Mouse (Mus musculus) lung, postnatal 25 days (tissue): ENCODE data around the gene Eloa.
A peak's percentile ranks its signal among the peaks of the same experiment; 100 is the strongest.
"Not testable (repeated sequence)": the region's sequence is repeated elsewhere in the genome, so short reads cannot be mapped to it uniquely, and the experiment has no call there.

Experiments
- DNase-seq: peaks from one replicate; pipeline ENCODE4 v3.0.0; 2022; ENCODE audit warnings: low spot score

Gene Eloa

DNA sequence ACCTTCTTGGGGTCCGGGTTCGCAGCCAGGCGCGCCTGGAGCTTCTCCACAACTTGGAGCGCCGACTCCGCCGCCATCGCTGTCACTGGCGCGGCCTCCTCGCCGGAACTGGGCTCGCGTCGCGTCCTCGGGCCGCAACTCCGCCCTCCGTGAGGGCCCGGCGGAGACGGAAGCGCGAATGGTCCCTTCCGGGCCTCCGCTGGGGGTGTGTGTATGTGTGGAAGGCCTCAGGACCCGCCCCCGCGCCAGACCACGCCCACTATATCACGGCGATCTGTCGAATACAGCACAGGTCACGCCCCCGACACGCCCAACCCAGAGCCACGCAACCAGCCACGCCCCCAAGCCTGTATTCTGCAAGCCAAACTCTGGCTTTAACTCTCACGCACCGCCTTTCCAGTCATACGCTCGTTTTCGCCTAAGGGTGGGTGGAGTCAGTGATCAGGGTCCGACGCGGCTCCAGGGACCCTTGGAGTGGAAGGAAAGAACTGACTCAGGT, at the start of gene Eloa:
Gene Eloa (minus strand): TSS at position 215 of the 499 bp plus-strand sequence.
- peak; percentile 100 for DNase-seq

DNA sequence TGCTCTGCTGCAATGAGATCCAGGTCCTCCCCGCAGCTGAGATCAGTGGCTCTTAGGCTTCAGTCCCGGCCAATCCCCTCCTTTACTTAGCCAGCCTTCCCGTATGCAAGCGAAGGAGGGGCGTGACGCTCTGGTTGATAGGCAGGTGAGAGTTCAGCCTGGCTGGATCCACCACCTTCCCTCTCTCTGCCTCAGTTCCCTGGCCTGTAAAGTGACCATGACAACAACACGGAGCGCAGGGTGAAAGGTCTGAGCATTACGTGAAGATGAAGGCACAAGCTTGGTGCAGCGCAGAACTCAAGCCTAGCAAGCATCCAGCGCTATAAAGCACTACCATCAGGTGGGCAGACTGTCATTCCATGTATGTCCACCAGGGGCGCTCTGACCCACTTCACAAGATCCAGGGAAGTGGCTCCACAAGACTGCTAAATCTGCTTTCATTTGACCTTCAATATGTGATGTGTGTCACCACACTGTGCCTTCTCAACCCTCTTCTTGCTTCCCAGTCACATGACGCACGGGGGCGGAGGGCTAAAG, 49.7 kb upstream of the Eloa start:
- DNase-seq: peak; percentile 81

DNA sequence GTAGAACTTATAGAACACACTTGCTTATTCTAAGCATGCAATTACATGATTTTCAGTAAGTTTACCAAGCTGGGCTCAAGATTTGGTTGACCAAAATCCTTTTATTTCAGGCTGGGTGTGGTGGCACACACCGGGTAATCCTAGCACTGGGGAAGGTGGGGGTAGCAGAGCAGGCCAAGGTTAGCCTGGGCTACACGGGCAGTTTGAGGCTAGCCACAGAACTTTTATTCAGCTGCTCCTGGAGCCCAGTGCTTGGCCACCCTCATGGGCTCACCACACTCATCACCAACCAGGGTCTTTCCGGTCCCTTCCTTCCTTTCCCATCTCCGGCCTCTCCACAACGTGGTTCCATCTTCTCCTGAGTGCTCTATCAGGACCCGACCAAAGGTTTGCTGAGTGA, 49.0 kb upstream of the Eloa start:
- DNase-seq: no peak

- peak; percentile 86 for DNase-seq
Measured at GRCm38 (mm10) chr4:136069954-136070353, 48.4 kb upstream of the Eloa start.

DNA sequence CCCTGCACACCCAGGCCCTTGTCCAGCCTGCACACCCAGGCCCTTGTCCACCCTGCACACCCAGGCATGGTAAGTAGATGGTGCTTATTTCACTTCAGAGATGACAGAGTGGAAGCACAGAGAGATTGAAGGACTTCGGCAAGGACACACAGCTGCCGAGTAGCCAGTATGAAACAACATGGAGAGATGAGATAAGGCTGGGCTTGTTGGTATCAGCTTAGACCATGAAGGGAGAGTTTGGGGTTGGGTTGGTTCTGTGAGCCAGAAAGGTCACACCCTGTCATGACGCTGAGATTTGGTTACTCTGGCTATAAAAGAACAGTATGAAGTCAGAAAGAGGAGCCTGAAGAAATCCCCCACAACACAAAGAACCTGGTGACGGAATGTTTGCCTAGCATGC, 47.8 kb upstream of the Eloa start:
- DNase-seq: no peak

DNA sequence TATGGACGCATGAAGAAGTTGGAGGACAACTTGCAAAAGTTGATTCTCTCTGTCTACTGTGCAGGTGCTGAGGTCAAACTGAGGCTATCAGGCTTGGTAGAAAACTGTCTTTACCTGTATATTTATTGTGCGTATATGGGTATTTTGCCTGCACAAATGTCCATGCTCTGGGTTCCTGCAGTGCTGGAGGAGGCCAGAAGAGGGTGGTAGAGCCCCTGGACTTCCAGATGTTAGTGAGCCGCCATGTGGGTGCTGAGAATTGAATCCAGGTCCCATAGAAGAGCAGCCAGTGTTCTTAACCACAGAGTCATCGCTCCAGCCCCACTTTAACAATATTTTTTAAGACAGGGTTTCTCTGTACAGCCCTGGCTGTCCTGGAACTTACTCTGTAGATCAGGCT, 41.6 kb upstream of the Eloa start:
- DNase-seq: no peak

GRCm38 (mm10) chr4:136059800-136060488, 38.4 kb upstream of the Eloa start:
- DNase-seq: not testable (repeated sequence)

DNA sequence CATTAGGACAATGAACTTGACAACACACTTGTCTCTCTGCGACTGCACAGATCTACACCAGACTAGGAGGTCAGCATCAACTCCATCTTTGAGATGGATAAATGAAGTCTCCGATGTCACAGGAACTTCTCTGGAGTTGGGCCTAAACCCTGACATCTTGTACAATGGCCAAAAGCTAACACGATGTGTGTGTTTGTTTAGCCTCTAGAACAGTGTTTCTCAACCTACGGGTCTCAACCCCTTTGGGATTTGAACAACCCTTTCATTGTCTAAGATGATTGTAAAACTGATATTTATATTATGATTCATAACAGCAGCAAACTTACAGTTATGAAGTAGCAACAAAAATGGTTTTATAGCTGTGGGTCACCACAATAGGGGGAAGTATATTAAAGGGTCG, 36.4 kb upstream of the Eloa start:
- DNase-seq: no peak

DNA sequence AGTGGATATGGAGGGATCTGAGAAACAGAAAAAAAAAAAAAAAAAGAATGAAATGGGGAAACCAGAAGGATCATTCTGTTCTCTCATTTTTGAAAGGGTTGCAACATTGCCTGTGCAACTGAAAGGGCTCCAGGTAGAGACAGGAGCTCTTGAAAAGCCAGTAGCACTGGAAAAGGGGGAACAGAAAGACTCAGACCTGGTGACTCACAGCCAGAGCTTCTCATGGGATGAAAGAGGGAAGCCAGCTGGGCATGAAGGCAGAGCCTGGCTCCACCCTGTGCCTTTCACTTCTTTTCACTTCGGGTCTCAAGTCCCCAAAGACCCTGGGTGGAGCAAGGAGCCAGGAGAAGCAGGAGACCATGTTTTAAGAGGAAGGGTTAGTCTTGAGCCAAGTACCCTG, 34.5 kb upstream of the Eloa start:
- DNase-seq: no peak

GRCm38 (mm10) chr4:136053843-136054242, 32.3 kb upstream of the Eloa start:
- DNase-seq: no peak

GRCm38 (mm10) chr4:136053247-136053596, 31.7 kb upstream of the Eloa start, which contains the start of gene Rpl11:
Gene Rpl11, minus strand, starts transcription at chr4:136053428.
- DNase-seq: peak; percentile 95

DNA sequence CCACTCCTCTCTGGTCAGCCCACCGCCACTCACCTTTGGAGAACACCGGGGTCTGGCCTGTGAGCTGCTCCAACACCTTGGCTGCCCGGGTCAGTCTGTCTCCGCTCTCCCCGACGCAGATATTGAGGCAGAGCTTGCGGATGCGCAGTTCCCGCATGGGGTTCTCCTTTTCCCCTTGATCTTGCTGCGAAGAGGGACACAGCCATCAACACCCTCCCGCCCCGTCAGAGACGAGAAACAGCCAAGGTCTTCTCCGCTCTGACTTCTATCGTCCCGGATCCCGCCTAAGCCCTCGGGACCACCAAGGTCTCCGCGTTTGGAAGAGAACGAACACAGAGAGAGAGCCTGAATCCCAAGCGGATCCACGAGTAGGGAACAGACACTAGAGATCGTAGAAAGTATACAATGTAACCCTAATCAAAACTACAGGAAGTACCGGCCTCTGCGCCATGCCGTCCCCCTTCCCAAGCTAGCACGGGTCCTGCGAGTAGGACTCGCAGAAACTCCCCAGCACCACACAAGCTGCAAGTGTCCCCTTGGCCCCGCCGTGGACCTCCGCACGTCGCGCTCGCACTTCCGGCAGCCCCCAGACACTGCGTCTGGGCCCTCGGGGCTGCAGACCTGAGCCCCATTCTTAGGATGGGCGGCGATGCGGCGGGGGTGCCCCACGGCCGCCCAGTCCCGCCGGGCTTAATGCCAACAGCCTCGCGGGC, 31.1 kb upstream of the Eloa start:
- no peak for DNase-seq

- DNase-seq: no peak
Measured at GRCm38 (mm10) chr4:136052060-136052459, 30.5 kb upstream of the Eloa start.

DNA sequence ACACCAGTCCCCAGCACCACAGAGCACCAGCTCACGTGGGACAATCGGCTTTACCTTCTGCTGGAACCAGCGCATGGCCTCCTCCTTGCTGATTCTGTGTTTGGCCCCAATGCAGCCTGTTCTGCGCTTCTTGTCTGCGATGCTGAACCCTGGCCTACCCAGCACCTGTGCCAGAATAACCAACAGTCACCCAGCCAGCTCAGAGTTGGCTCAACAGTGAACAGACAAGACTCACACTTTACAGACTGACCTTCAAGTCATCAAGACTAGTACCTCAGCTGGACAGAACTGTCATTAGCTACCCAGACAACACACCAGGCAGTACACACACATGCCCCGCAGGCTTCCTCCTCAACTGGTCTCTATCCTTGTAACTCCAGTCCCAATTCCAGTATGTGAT, 28.7 kb upstream of the Eloa start:
- no peak for DNase-seq

GRCm38 (mm10) chr4:136048291-136049032, 26.9 kb upstream of the Eloa start:
- DNase-seq: no peak

- no peak for DNase-seq
Measured at GRCm38 (mm10) chr4:136047626-136048025, 26.1 kb upstream of the Eloa start.

- no peak for DNase-seq
Measured at GRCm38 (mm10) chr4:136046888-136047287, 25.3 kb upstream of the Eloa start.

GRCm38 (mm10) chr4:136045091-136045490, 23.5 kb upstream of the Eloa start:
- DNase-seq: no peak

- no peak for DNase-seq
Measured at GRCm38 (mm10) chr4:136043784-136044400, 22.3 kb upstream of the Eloa start.

DNA sequence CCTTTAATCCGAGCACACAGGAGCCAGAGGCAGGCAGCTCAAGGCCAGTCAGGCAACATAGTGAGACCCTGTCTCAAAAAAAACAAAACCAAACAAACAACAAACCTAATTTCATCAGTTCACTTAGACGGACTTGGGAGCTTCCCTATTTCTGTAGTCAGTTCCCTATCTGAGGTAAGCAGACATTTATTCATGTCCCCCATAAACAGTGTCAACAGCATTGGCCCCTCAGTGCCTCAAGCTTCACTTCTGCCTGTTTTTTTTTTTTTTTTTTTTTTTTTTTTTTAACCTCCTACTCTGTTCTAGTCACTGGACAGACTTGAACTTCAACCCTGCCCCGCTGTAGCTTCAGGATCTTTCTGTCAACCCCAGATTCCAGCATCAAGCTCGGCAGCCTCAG, 13.5 kb upstream of the Eloa start:
- no peak for DNase-seq

- DNase-seq: no peak
Measured at GRCm38 (mm10) chr4:136033231-136033630, 11.7 kb upstream of the Eloa start.
